Mouse (Mus musculus): Measurements from ENCODE around the gene Pde3a.

DNA sequence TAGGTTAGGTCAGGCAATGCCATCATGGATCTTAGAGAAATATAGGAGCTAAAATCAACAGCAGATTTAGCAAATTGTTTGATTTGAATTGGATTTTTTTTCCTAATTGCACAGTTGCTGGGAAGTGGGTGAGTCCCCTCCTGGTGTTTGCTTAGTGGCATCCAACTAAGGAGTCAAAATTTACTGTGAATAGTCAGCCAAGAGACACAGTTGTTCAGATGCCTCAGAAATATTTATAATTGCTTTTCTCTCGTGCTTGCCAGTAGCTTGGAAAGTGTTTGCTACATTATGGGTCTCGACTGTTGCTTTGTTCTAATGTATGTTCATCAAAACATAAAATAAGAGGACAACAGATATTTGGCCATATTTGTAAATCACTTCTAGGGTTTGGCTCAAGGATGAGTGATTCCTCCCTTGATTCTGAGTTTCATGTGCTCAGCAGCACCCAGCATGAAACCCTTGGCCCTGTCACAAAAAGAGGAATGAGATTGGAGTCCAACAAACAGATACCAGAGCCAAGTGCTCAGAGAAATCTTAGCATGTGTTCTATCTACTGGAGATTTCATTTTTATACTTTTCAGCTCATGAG, 125.5 kb downstream of the Pde3a start:
- TF ChIP-seq EP300 (IDR thresholded peaks at IDR 0.05; ENCODE audit: insufficient read depth, low read depth, low read length) (no peak), POLR2A (IDR thresholded peaks at IDR 0.05; ENCODE audit: insufficient read depth, low read depth, low read length) (no peak), CTCF (IDR thresholded peaks at IDR 0.05) (no peak)
